Mouse (Mus musculus) forebrain, postnatal 0 days (tissue): ENCODE measurements around the gene Fstl5. TPM values are rescaled to one million over a fixed set of nuclear protein-coding genes. Genes with fewer than 3 reads are reported as not detected.

Experiments
- ATAC-seq: fragments of 200-750 bp; cut with Nextera tagmentation; 2 replicates; pipeline ENCODE4 v1.8.0; 2017; ENCODE audit warnings: mild to moderate bottlenecking, moderate library complexity
- DNase-seq: peaks from one replicate; pipeline ENCODE4 v3.0.0-alpha.2; 2015
- H3K27ac ChIP-seq: fragments of 300-500 bp; sonication (generic); 2 replicates; pipeline ENCODE4 v1.5.1; 2014; ENCODE audit warnings: low read depth, mild to moderate bottlenecking, antibody characterized with exemption, low read length, moderate library complexity, mixed read lengths
- H3K27me3 ChIP-seq: fragments of 300-500 bp; sonication (generic); 2 replicates; pipeline ENCODE4 v1.6.1; 2014; ENCODE audit warnings: mild to moderate bottlenecking, low read length, mixed read lengths; ENCODE audit not compliant: insufficient read depth
- H3K36me3 ChIP-seq: fragments of 300-500 bp; sonication (generic); 2 replicates; pipeline ENCODE4 v1.6.1; 2014; ENCODE audit warnings: mild to moderate bottlenecking, moderate library complexity; ENCODE audit not compliant: insufficient read depth
- H3K4me1 ChIP-seq: fragments of 300-500 bp; sonication (generic); 2 replicates; pipeline ENCODE4 v1.6.1; 2014; ENCODE audit warnings: antibody characterized with exemption; ENCODE audit not compliant: insufficient read depth
- H3K4me2 ChIP-seq: fragments of 300-500 bp; sonication (generic); 2 replicates; pipeline ENCODE4 v1.6.1; 2014; ENCODE audit warnings: low read depth, mild to moderate bottlenecking, moderate library complexity
- H3K4me3 ChIP-seq: fragments of 300-500 bp; sonication (generic); 2 replicates; pipeline ENCODE4 v1.5.1; 2014; ENCODE audit warnings: low read depth, low read length, mixed read lengths
- H3K9ac ChIP-seq: fragments of 300-500 bp; sonication (generic); 2 replicates; pipeline ENCODE4 v1.6.1; 2014; ENCODE audit warnings: mild to moderate bottlenecking
- H3K9me3 ChIP-seq: fragments of 300-500 bp; sonication (generic); 2 replicates; pipeline ENCODE4 v1.6.1; 2016; ENCODE audit warnings: low read length
- CTCF ChIP-seq: sonication (generic); IDR thresholded peaks from 2 replicates; pipeline ENCODE4 v1.5.1; 2016; ENCODE audit warnings: antibody characterized with exemption, control low read depth, low read depth
- WGBS: fragments of 180-500 bp; shearing (Covaris S2); extraction: QIAGEN DNeasy Blood & Tissue Kit; methylation state at CpG from one replicate; pipeline ENCODE4 v1.1.7; 2014; 5-methylcytosine and 5-hydroxymethylcytosine counted together
- polyA plus RNA-seq: library from polyadenylated mRNA; unstranded; fragments of >200 nt; fragmentation: Nextera tagmentation; extraction: Ambion mirVana; gene quantifications from 2 replicates; pipeline ENCODE4 v1.2.1, GENCODE M21; 2015
- total RNA-seq: library from RNA; depleted of rRNA; stranded (reverse); fragments of >200 nt; gene quantifications from 2 replicates; pipeline ENCODE4 v1.2.3, GENCODE M21; 2014

Gene Fstl5
- total and polyA plus RNA-seq, 2 experiments from 2014 or later: 34.1 to 58.5 TPM

- Histone ChIP-seq H3K9ac (no peak overlapping the region), H3K4me1 (no peaks in the 10 kb centered on the region), H3K4me3 (no peak overlapping the region), H3K27me3 (no peaks in the 10 kb centered on the region), H3K9me3 (no peaks in the 10 kb centered on the region), H3K36me3 (no peaks in the 10 kb centered on the region), H3K4me2 (no peak overlapping the region), H3K27ac (no peak overlapping the region)
- no peak for TF ChIP-seq CTCF
- ATAC-seq (no peak), DNase-seq (no peak)
- 92% methylated on average over 1 of the region's 1 CpGs for WGBS
Observed at GRCm38 (mm10) chr3:76620044-76620443, 546.0 kb downstream of the Fstl5 start.

- WGBS: 36% methylated on average over 1 of the region's 1 CpGs
- no peaks in the 10 kb centered on the region for H3K9me3 ChIP-seq
- no peak overlapping the region for H3K4me2 ChIP-seq
- no peak for DNase-seq
- H3K4me1 ChIP-seq: no peaks in the 10 kb centered on the region
- H3K27me3 ChIP-seq: no peaks in the 10 kb centered on the region
- H3K27ac ChIP-seq: no peak overlapping the region
- no peak for TF ChIP-seq CTCF
- no peak overlapping the region for H3K4me3 ChIP-seq
- H3K9ac ChIP-seq: no peak overlapping the region
- peak; percentile 27; the same call in 1 of the 2 replicates for ATAC-seq
- H3K36me3 ChIP-seq: no peaks in the 10 kb centered on the region
Observed at GRCm38 (mm10) chr3:76654243-76654642, 580.2 kb downstream of the Fstl5 start.

GRCm38 (mm10) chr3:76670859-76671258 lies 596.8 kb downstream of the Fstl5 start:
- H3K9me3 ChIP-seq: no peaks in the 10 kb centered on the region
- no peaks in the 10 kb centered on the region for H3K36me3 ChIP-seq
- ATAC-seq: no peak
- no peak for DNase-seq
- no peak overlapping the region for H3K9ac ChIP-seq
- no peak overlapping the region for H3K4me3 ChIP-seq
- no peak overlapping the region for H3K4me2 ChIP-seq
- H3K27ac ChIP-seq: no peak overlapping the region
- H3K27me3 ChIP-seq: no peaks in the 10 kb centered on the region
- 77% methylated on average over 5 of the region's 5 CpGs for WGBS
- no peak for TF ChIP-seq CTCF
- no peaks in the 10 kb centered on the region for H3K4me1 ChIP-seq

GRCm38 (mm10) chr3:76676006-76676405 lies 601.9 kb downstream of the Fstl5 start:
- H3K9ac ChIP-seq: no peak overlapping the region
- H3K27me3 ChIP-seq: no peaks in the 10 kb centered on the region
- no peaks in the 10 kb centered on the region for H3K4me1 ChIP-seq
- H3K27ac ChIP-seq: no peak overlapping the region
- H3K4me3 ChIP-seq: no peak overlapping the region
- 72% methylated on average over 3 of the region's 3 CpGs for WGBS
- DNase-seq (no peak), ATAC-seq (no peak)
- H3K36me3 ChIP-seq: no peaks in the 10 kb centered on the region
- no peak for TF ChIP-seq CTCF
- no peaks in the 10 kb centered on the region for H3K9me3 ChIP-seq
- no peak overlapping the region for H3K4me2 ChIP-seq

- no peak for TF ChIP-seq CTCF
- DNase-seq (peak; percentile 65), ATAC-seq (peak; percentile 88)
- Histone ChIP-seq H3K9ac (no peak overlapping the region), H3K4me2 (peak overlapping the region; percentile 10; the same call in 1 of the 2 replicates), H3K27ac (peak overlapping the region; percentile 69), H3K4me3 (no peak overlapping the region), H3K4me1 (no peaks in the 10 kb centered on the region), H3K27me3 (no peaks in the 10 kb centered on the region), H3K36me3 (no peaks in the 10 kb centered on the region), H3K9me3 (no peaks in the 10 kb centered on the region)
- 53% methylated on average over 5 of the region's 5 CpGs for WGBS
Observed at GRCm38 (mm10) chr3:76679853-76680545, 605.9 kb downstream of the Fstl5 start.

- Histone ChIP-seq H3K4me2 (no peak overlapping the region), H3K4me1 (no peaks in the 10 kb centered on the region), H3K27ac (no peak overlapping the region), H3K9me3 (no peaks in the 10 kb centered on the region), H3K4me3 (no peak overlapping the region), H3K27me3 (no peaks in the 10 kb centered on the region), H3K36me3 (no peaks in the 10 kb centered on the region), H3K9ac (no peak overlapping the region)
- no peak for TF ChIP-seq CTCF
- ATAC-seq (peak; percentile 84), DNase-seq (peak; percentile 50)
- WGBS: 61% methylated on average over 2 of the region's 2 CpGs
Observed at GRCm38 (mm10) chr3:76680546-76680883, 606.4 kb downstream of the Fstl5 start.

- no peak for DNase-seq
- Histone ChIP-seq H3K4me1 (no peaks in the 10 kb centered on the region), H3K4me2 (no peak overlapping the region), H3K9me3 (no peaks in the 10 kb centered on the region), H3K9ac (no peak overlapping the region), H3K4me3 (no peak overlapping the region), H3K27ac (no peak overlapping the region), H3K27me3 (no peaks in the 10 kb centered on the region), H3K36me3 (no peaks in the 10 kb centered on the region)
- no peak for ATAC-seq
- 41% methylated on average over 1 of the region's 1 CpGs for WGBS
- TF ChIP-seq CTCF: no peak
Observed at GRCm38 (mm10) chr3:76697134-76697629, 623.1 kb downstream of the Fstl5 start.
